Mouse (Mus musculus) CH12.LX (cell line): ENCODE measurements around the gene Ttc34.
A peak's percentile ranks its signal among the peaks of the same experiment; 100 is the strongest.

ENCODE experiments used
- CTCF ChIP-seq, 2 experiments: IDR thresholded peaks in 1 of 2; conservative IDR thresholded peaks in 1 of 2; 2 replicates each; pipeline ENCODE4 v1.5.1; 2011 to 2012; ENCODE audit warnings: low read depth in 2 of 2, low read length in 2 of 2, improper control_type of control experiment in 1 of 2, inconsistent platforms in 1 of 2, mild to moderate bottlenecking in 1 of 2, moderate library complexity in 1 of 2
- EP300 ChIP-seq: IDR thresholded peaks from 2 replicates; pipeline ENCODE4 v1.6.1; 2011; ENCODE audit warnings: low read length, improper control_type of control experiment
- MAFK ChIP-seq: IDR thresholded peaks from 2 replicates; pipeline ENCODE4 v1.6.1; 2011; ENCODE audit warnings: low read length, improper control_type of control experiment; ENCODE audit not compliant: insufficient replicate concordance
- SIN3A ChIP-seq: IDR thresholded peaks from 2 replicates; pipeline ENCODE4 v1.6.1; 2012; ENCODE audit warnings: low read length, improper control_type of control experiment, inconsistent platforms
- SMC3 ChIP-seq: IDR thresholded peaks from 2 replicates; pipeline ENCODE4 v1.6.1; 2011; ENCODE audit warnings: low read depth, low read length, improper control_type of control experiment

GRCm38 (mm10) chr4:154864271-154864771 lies 27.1 kb downstream of the Ttc34 start:
- peak in 1 of 2 experiments; percentile 3; a peak in 1 of 4 replicates for TF ChIP-seq CTCF (conservative IDR thresholded peaks at IDR 0.05 in 1 of 2, IDR thresholded peaks at IDR 0.05 in 1 of 2; ENCODE audit: low read depth in 2 of 2, low read length in 2 of 2)
- TF ChIP-seq EP300 = no peak
- TF ChIP-seq MAFK = no peak
- no peak for TF ChIP-seq SIN3A
- no peak for TF ChIP-seq SMC3
